Mouse (Mus musculus) right cerebral cortex, postnatal 14 days (tissue): ENCODE measurements around the gene Amph.
A peak's percentile ranks its signal among the peaks of the same experiment; 100 is the strongest.
"Not testable (repeated sequence)": the region's sequence is repeated elsewhere in the genome, so short reads cannot be mapped to it uniquely, and the experiment has no call there.

ENCODE experiments used
- DNase-seq: peaks from one replicate; pipeline ENCODE4 v3.0.0; 2022

The Amph gene

GRCm38 (mm10) chr13:19026923-19027322 is 78.9 kb downstream of the Amph start:
- DNase-seq, result no peak

- peak; percentile 16 for DNase-seq
Observed at GRCm38 (mm10) chr13:19027766-19028350, 79.9 kb downstream of the Amph start.

- no peak for DNase-seq
Observed at GRCm38 (mm10) chr13:19031916-19032688, 84.1 kb downstream of the Amph start.

- no peak for DNase-seq
Observed at GRCm38 (mm10) chr13:19052090-19052489, 104.1 kb downstream of the Amph start.

GRCm38 (mm10) chr13:19054504-19054903 is 106.5 kb downstream of the Amph start:
- DNase-seq, result no peak

- no peak for DNase-seq
Observed at GRCm38 (mm10) chr13:19072261-19072660, 124.3 kb downstream of the Amph start.

GRCm38 (mm10) chr13:19077427-19077826 is 129.4 kb downstream of the Amph start:
- DNase-seq, result no peak

- no peak for DNase-seq
Observed at GRCm38 (mm10) chr13:19081932-19082331, 133.9 kb downstream of the Amph start.

GRCm38 (mm10) chr13:19094571-19094970 is 146.6 kb downstream of the Amph start:
- no peak for DNase-seq

- no peak for DNase-seq
Observed at GRCm38 (mm10) chr13:19097117-19097516, 149.1 kb downstream of the Amph start.

GRCm38 (mm10) chr13:19101889-19102402 is 153.9 kb downstream of the Amph start:
- DNase-seq, result peak; percentile 89

- no peak for DNase-seq
Observed at GRCm38 (mm10) chr13:19106418-19106817, 158.4 kb downstream of the Amph start.

- no peak for DNase-seq
Observed at GRCm38 (mm10) chr13:19109331-19109730, 161.3 kb downstream of the Amph start.

- no peak for DNase-seq
Observed at GRCm38 (mm10) chr13:19113034-19113922, 165.3 kb downstream of the Amph start.

GRCm38 (mm10) chr13:19114761-19115160 is 166.8 kb downstream of the Amph start:
- DNase-seq, result not testable (repeated sequence)

- no peak for DNase-seq
Observed at GRCm38 (mm10) chr13:19126912-19127552, 179.0 kb downstream of the Amph start.

GRCm38 (mm10) chr13:19133833-19134232 is 185.8 kb downstream of the Amph start:
- peak; percentile 57 for DNase-seq

GRCm38 (mm10) chr13:19137212-19137611 is 189.2 kb downstream of the Amph start:
- no peak for DNase-seq

- no peak for DNase-seq
Observed at GRCm38 (mm10) chr13:19137932-19138331, 189.9 kb downstream of the Amph start.

GRCm38 (mm10) chr13:19138550-19138949 is 190.5 kb downstream of the Amph start:
- no peak for DNase-seq

GRCm38 (mm10) chr13:19139104-19139503 is 191.1 kb downstream of the Amph start:
- DNase-seq, result no peak

GRCm38 (mm10) chr13:19139771-19140170 is 191.8 kb downstream of the Amph start:
- no peak for DNase-seq

GRCm38 (mm10) chr13:19143766-19144165 is 195.8 kb downstream of the Amph start:
- DNase-seq, result no peak
